In the genomic region with DNA sequence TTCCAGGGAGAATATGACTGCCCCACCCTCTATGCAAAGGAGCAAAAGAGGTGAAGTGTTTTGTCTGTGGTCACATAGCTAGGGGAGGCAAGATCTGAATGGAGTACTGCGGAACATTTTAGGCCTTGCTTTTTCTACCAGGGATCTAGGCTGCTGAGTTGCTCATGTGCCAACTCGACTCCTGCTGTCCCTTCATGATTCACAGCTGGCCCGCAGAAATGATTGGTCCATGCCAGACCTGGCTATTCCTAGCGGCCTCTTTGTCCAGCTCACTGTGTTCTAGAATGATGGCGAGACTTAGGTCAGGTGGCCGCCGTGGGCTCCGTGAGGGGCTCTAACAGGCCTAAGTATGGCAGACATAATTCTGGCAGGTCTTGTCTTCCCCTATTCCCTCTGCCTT, we compare ENCODE assay signal across 27 mouse cellular contexts.
A peak's percentile ranks its signal among the peaks of the same experiment; 100 is the strongest.
DNase-seq lines count a peak whose midpoint lies in the region; ATAC-seq lines count a peak whose summit lies in the region.
"Had no signal": no experiment of that assay in that cellular context is flagged by ENCODE, and none has a peak within 500 bp of the region (broad histone marks: within the 10 kb centered on the region; RNA-seq: fewer than 3 reads in every experiment).

No protein-coding gene starts in this region.

- H3K4me1 ChIP-seq in hindbrain, embryonic 10.5 days (replicated peaks) = peaks cover 47% of the 10 kb centered on the region
- peaks cover 15% of the 10 kb centered on the region for H3K4me1 ChIP-seq in hindbrain, embryonic 13.5 days (replicated peaks)
- H3K4me1 ChIP-seq in midbrain, embryonic 10.5 days = peaks cover 65% of the 10 kb centered on the region
- peaks cover 13% of the 10 kb centered on the region for H3K4me1 ChIP-seq in midbrain, embryonic 16.5 days (ENCODE audit: control insufficient read depth, insufficient read depth, low read length)
- H3K4me1 ChIP-seq: embryonic facial prominence, embryonic 13.5 days had no signal

- no peaks in the 10 kb centered on the region for H3K9me3 ChIP-seq in hindbrain, embryonic 10.5 days
- H3K9me3 ChIP-seq in hindbrain, embryonic 13.5 days = no peaks in the 10 kb centered on the region
- H3K9me3 ChIP-seq in midbrain, embryonic 10.5 days (replicated peaks) = no peaks in the 10 kb centered on the region
- no peaks in the 10 kb centered on the region for H3K9me3 ChIP-seq in midbrain, embryonic 16.5 days (replicated peaks; ENCODE audit: control insufficient read depth, low read length, poor library complexity, severe bottlenecking)
- H3K9me3 ChIP-seq: embryonic facial prominence, embryonic 10.5 days; embryonic facial prominence, embryonic 13.5 days; forebrain, embryonic 13.5 days had no signal

- no peak overlapping the region for H3K9ac ChIP-seq in hindbrain, embryonic 13.5 days
- H3K9ac ChIP-seq in midbrain, embryonic 16.5 days (ENCODE audit: low read depth, low read length) = no peak overlapping the region
- H3K9ac ChIP-seq: embryonic facial prominence, embryonic 13.5 days; forebrain, embryonic 13.5 days; forebrain, postnatal 0 days; hindbrain, embryonic 14.5 days had no signal

- H3K4me2 ChIP-seq in hindbrain, embryonic 13.5 days = no peak overlapping the region
- H3K4me2 ChIP-seq in midbrain, embryonic 16.5 days (ENCODE audit: low read length) = no peak overlapping the region
- H3K4me2 ChIP-seq: embryonic facial prominence, embryonic 13.5 days; forebrain, embryonic 13.5 days; heart, embryonic 11.5 days; hindbrain, embryonic 14.5 days had no signal

- H3K27ac ChIP-seq in hindbrain, embryonic 10.5 days = peak overlapping the region; percentile 81
- no peak overlapping the region for H3K27ac ChIP-seq in hindbrain, embryonic 13.5 days
- peak overlapping the region; percentile 10; the same call in 1 of the 2 replicates for H3K27ac ChIP-seq in midbrain, embryonic 10.5 days (replicated peaks)
- no peak overlapping the region for H3K27ac ChIP-seq in midbrain, embryonic 16.5 days (ENCODE audit: low read length)
- H3K27ac ChIP-seq: embryonic facial prominence, embryonic 13.5 days; forebrain, embryonic 13.5 days; gastrocnemius, adult 2 months; hindbrain, embryonic 14.5 days; hindbrain, postnatal 0 days had no signal

- H3K36me3 ChIP-seq in hindbrain, embryonic 10.5 days = no peaks in the 10 kb centered on the region
- H3K36me3 ChIP-seq in hindbrain, embryonic 13.5 days = no peaks in the 10 kb centered on the region
- H3K36me3 ChIP-seq in midbrain, embryonic 10.5 days = no peaks in the 10 kb centered on the region
- H3K36me3 ChIP-seq in midbrain, embryonic 16.5 days (ENCODE audit: control insufficient read depth, insufficient read depth, low read length) = no peaks in the 10 kb centered on the region
- H3K36me3 ChIP-seq: embryonic facial prominence, embryonic 10.5 days; embryonic facial prominence, embryonic 13.5 days; G1E had no signal

- no peak for ATAC-seq in hindbrain, embryonic 13.5 days (ENCODE audit: low FRiP score)
- no peak for ATAC-seq in midbrain, embryonic 16.5 days
- ATAC-seq: forebrain, embryonic 13.5 days; forebrain, postnatal 0 days; hindbrain, postnatal 0 days; inflammation-experienced regulatory T-cells, adult 6 months; intestine, embryonic 16.5 days; Patski had no signal

- no peak overlapping the region for H3K4me3 ChIP-seq in hindbrain, embryonic 10.5 days
- H3K4me3 ChIP-seq in hindbrain, embryonic 13.5 days = no peak overlapping the region
- H3K4me3 ChIP-seq in midbrain, embryonic 10.5 days = no peak overlapping the region
- no peak overlapping the region for H3K4me3 ChIP-seq in midbrain, embryonic 16.5 days (ENCODE audit: low read depth, low read length)
- H3K4me3 ChIP-seq: embryonic facial prominence, embryonic 10.5 days; embryonic facial prominence, embryonic 13.5 days; erythroblast, embryonic 14.5 days; forebrain, embryonic 13.5 days; gastrocnemius, adult 2 months had no signal

- 93% methylated on average over 8 of the region's 8 CpGs for WGBS in hindbrain, embryonic 10.5 days
- 93% methylated on average over 8 of the region's 8 CpGs for WGBS in hindbrain, embryonic 13.5 days
- WGBS in midbrain, embryonic 10.5 days = 93% methylated on average over 8 of the region's 8 CpGs
- 89% methylated on average over 8 of the region's 8 CpGs for WGBS in midbrain, embryonic 16.5 days

- DNase-seq in cerebellum, postnatal 10 days = peak; percentile 48 to 50
- no peak for DNase-seq in cerebellum, adult 11-12 months
- no peak for DNase-seq in hindbrain, embryonic 10.5 days (ENCODE audit: low spot score)
- DNase-seq in midbrain, embryonic 10.5 days (ENCODE audit: low spot score) = no peak
- no peak for DNase-seq in kidney, postnatal 14 days
- DNase-seq: adrenal gland, postnatal 10 days; adrenal gland, postnatal 36 days; B cell, adult 2 months; cerebellum, adult 18-20 months; embryo, embryonic 11 days; forebrain, postnatal 0 days; gastrocnemius, adult 2 months; gastrocnemius, postnatal 14 days; heart, adult 11 months had no signal

- peaks cover 3% of the 10 kb centered on the region; the same call in 1 of the 2 replicates for H3K27me3 ChIP-seq in hindbrain, embryonic 10.5 days (ENCODE audit: insufficient read depth, poor library complexity, severe bottlenecking)
- H3K27me3 ChIP-seq in hindbrain, embryonic 13.5 days = no peaks in the 10 kb centered on the region
- H3K27me3 ChIP-seq in midbrain, embryonic 10.5 days (ENCODE audit: low read depth, poor library complexity, severe bottlenecking) = peaks cover 72% of the 10 kb centered on the region
- H3K27me3 ChIP-seq in midbrain, embryonic 16.5 days (ENCODE audit: control insufficient read depth, insufficient read depth, low read depth, low read length) = peaks cover 2% of the 10 kb centered on the region
- H3K27me3 ChIP-seq: embryonic facial prominence, embryonic 13.5 days had no signal

Comparison
In these comparisons a context has a peak if more than half of its experiments do, and no peak if none do; other contexts are left out.
1. DNase-seq: peak in cerebellum, postnatal 10 days (2 of 2); none in cerebellum, adult 11-12 months (single experiment), hindbrain, embryonic 10.5 days (single experiment), midbrain, embryonic 10.5 days (single experiment) and kidney, postnatal 14 days (single experiment).
2. H3K27ac ChIP-seq: peak in hindbrain, embryonic 10.5 days (single experiment) and midbrain, embryonic 10.5 days (single experiment); none in hindbrain, embryonic 13.5 days (single experiment) and midbrain, embryonic 16.5 days (single experiment).